Mouse (Mus musculus) lung, postnatal 0 days (tissue): ENCODE data around the gene Treh.

Experiments used
- CTCF ChIP-seq: IDR thresholded peaks from 2 replicates; pipeline ENCODE4 v1.5.1; 2016; ENCODE audit warnings: antibody characterized with exemption, mild to moderate bottlenecking
- EP300 ChIP-seq: IDR thresholded peaks from 2 replicates; pipeline ENCODE4 v1.6.1; 2016; ENCODE audit warnings: antibody characterized with exemption, mild to moderate bottlenecking, control low read depth

DNA sequence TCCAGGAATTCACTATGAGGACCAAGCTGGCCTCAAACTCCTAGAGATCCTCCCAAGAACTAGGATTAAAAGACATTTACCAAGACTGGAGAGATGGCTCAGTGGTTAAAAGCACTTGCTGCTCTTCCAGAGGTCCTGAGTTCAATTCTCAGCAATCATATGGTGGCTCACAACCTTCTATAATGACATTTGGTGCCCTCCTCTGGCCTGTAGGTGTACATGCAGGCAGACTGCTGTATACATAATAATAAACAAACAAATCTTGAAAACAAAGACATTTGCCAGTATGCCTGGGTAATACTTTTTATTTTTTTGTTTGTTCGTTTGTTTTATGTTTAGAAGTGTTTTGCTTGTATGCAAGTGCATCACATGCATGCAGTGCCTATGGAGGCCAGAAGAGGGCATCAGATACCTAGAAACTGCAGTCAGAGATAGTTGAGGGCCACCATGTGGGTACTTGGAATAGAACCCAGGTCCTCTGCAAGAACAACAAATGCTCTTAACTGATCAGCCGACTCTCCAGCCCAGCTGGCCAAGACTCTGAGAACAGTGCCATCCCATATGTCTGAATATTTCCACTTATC, 5.3 kb downstream of the Treh start:
- TF ChIP-seq CTCF = peak; percentile 42
- no peak for TF ChIP-seq EP300
